In the genomic region with DNA sequence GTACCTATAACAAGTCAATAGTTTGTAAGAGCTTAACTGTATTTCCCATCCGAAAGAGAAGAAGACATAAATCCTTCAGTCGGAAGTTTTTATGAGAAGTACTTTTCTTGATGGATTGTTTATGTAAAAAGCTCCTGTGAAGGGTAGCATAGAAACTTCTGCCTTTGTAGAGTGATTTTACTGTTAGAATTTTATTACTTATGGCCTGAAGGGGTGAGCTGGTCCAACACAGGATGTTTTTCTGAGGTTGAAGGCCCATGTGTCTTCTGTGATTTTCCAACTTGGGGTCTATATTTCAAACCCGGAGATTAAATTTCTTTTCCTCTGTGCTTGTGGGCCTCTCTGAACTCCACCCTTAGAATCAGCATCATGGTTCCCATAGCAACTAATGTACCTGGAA, we compare ENCODE assay signal across 24 mouse cellular contexts. TPM values are rescaled to one million over a fixed set of nuclear protein-coding genes. Genes with fewer than 3 reads are reported as not detected.
DNase-seq lines count a peak whose midpoint lies in the region; ATAC-seq and TF ChIP-seq lines count a peak whose summit lies in the region.
"Had no signal": no experiment of that assay in that cellular context is flagged by ENCODE, and none has a peak within 500 bp of the region (broad histone marks: within the 10 kb centered on the region; RNA-seq: fewer than 3 reads in every experiment).

No protein-coding gene starts in this region.

- H3K9ac ChIP-seq in kidney, embryonic 14.5 days (ENCODE audit: low read depth, low read length) = no peak overlapping the region
- H3K9ac ChIP-seq in kidney, embryonic 15.5 days = no peak overlapping the region
- no peak overlapping the region for H3K9ac ChIP-seq in kidney, postnatal 0 days (ENCODE audit: low read depth, low read length)

- H3K36me3 ChIP-seq in kidney, embryonic 14.5 days (ENCODE audit: control insufficient read depth, insufficient read depth, low read length) = no peaks in the 10 kb centered on the region
- no peaks in the 10 kb centered on the region for H3K36me3 ChIP-seq in kidney, embryonic 15.5 days
- H3K36me3 ChIP-seq in kidney, adult 2 months (ENCODE audit: control insufficient read depth, insufficient read depth, low read length) = no peaks in the 10 kb centered on the region
- H3K36me3 ChIP-seq in kidney, postnatal 0 days (ENCODE audit: insufficient read depth, low read length) = no peaks in the 10 kb centered on the region
- H3K36me3 ChIP-seq: G1E had no signal

- WGBS in kidney, embryonic 14.5 days = 26% methylated on average over 3 of the region's 3 CpGs
- WGBS in kidney, embryonic 15.5 days = 28% methylated on average over 3 of the region's 3 CpGs
- 37% methylated on average over 3 of the region's 3 CpGs for WGBS in kidney, adult 2 months
- 26% methylated on average over 3 of the region's 3 CpGs for WGBS in kidney, postnatal 0 days

- no peaks in the 10 kb centered on the region for H3K4me1 ChIP-seq in kidney, embryonic 14.5 days (ENCODE audit: control insufficient read depth, insufficient read depth, low read length)
- no peaks in the 10 kb centered on the region for H3K4me1 ChIP-seq in kidney, embryonic 15.5 days
- H3K4me1 ChIP-seq in kidney, adult 2 months (ENCODE audit: control insufficient read depth, insufficient read depth, low read length) = no peaks in the 10 kb centered on the region
- no peaks in the 10 kb centered on the region for H3K4me1 ChIP-seq in kidney, postnatal 0 days (replicated peaks; ENCODE audit: insufficient read depth, low read length)

- H3K27ac ChIP-seq in kidney, embryonic 14.5 days (ENCODE audit: low read depth, low read length) = no peak overlapping the region
- H3K27ac ChIP-seq in kidney, embryonic 15.5 days = no peak overlapping the region
- no peak overlapping the region for H3K27ac ChIP-seq in kidney, adult 2 months (ENCODE audit: insufficient read depth, low read depth, low read length)
- no peak overlapping the region for H3K27ac ChIP-seq in kidney, postnatal 0 days

- TF ChIP-seq CTCF in kidney, adult 2 months (conservative IDR thresholded peaks at IDR 0.05; ENCODE audit: insufficient read depth, insufficient read length, low read depth, low read length) = no peak
- TF ChIP-seq CTCF in kidney, postnatal 0 days (IDR thresholded peaks at IDR 0.05; ENCODE audit: low read depth) = no peak

- no peak overlapping the region for H3K4me2 ChIP-seq in kidney, embryonic 14.5 days (replicated peaks; ENCODE audit: low read depth, low read length)
- no peak overlapping the region for H3K4me2 ChIP-seq in kidney, embryonic 15.5 days
- H3K4me2 ChIP-seq in kidney, postnatal 0 days (ENCODE audit: low read length) = no peak overlapping the region

- TF ChIP-seq POLR2A in kidney, adult 2 months (IDR thresholded peaks at IDR 0.05; ENCODE audit: low read depth, low read length) = no peak

- H3K9me3 ChIP-seq in kidney, embryonic 14.5 days (ENCODE audit: control insufficient read depth, low read length) = no peaks in the 10 kb centered on the region
- no peaks in the 10 kb centered on the region for H3K9me3 ChIP-seq in kidney, embryonic 15.5 days (replicated peaks)
- H3K9me3 ChIP-seq in kidney, postnatal 0 days (replicated peaks; ENCODE audit: low read length) = no peaks in the 10 kb centered on the region

- DNase-seq in kidney, adult 18-20 months = no peak
- DNase-seq in kidney, adult 2 months = no peak
- DNase-seq in kidney, postnatal 0 days (ENCODE audit: low spot score) = peak; percentile 54
- DNase-seq in kidney, adult 9 months = no peak
- DNase-seq in mesoderm, embryonic 11.5 days (ENCODE audit: low read depth, low spot score) = peak; percentile 6
- no peak for DNase-seq in testis, postnatal 10 days (ENCODE audit: low spot score)
- DNase-seq: adrenal gland, adult 2 months; adrenal gland, adult 8-10 months; adrenal gland, postnatal 10 days; adrenal gland, postnatal 14 days; adrenal gland, postnatal 25 days; adrenal gland, postnatal 36 days; B cell, adult 2 months; cerebellum, adult 11 months; cerebellum, adult 11-12 months had no signal

- H3K27me3 ChIP-seq in kidney, embryonic 14.5 days (ENCODE audit: control insufficient read depth, insufficient read depth, low read length) = no peaks in the 10 kb centered on the region
- H3K27me3 ChIP-seq in kidney, embryonic 15.5 days = no peaks in the 10 kb centered on the region
- no peaks in the 10 kb centered on the region; the same call in 1 of the 2 replicates for H3K27me3 ChIP-seq in kidney, adult 2 months (replicated peaks; ENCODE audit: control insufficient read depth, insufficient read depth, low read length)
- H3K27me3 ChIP-seq in kidney, postnatal 0 days (ENCODE audit: insufficient read depth, low read length) = no peaks in the 10 kb centered on the region
- H3K27me3 ChIP-seq: CH12.LX had no signal

- ATAC-seq in kidney, embryonic 14.5 days (ENCODE audit: low FRiP score, low TSS enrichment) = peak; percentile 75; the same call in 1 of the 2 replicates
- ATAC-seq in kidney, embryonic 15.5 days (replicated peaks; ENCODE audit: low FRiP score) = peak; percentile 69
- no peak for ATAC-seq in kidney, postnatal 0 days (replicated peaks; ENCODE audit: low FRiP score, low read depth)
- ATAC-seq: activated CD4-positive, CD25-positive, alpha-beta regulatory T cell, adult 4 months; CD4-positive, CD25-positive, alpha-beta regulatory T cell, adult 4 months; Patski had no signal

- no peak overlapping the region for H3K4me3 ChIP-seq in kidney, embryonic 14.5 days (ENCODE audit: low read length)
- H3K4me3 ChIP-seq in kidney, embryonic 15.5 days (replicated peaks) = no peak overlapping the region
- no peak overlapping the region for H3K4me3 ChIP-seq in kidney, adult 2 months (ENCODE audit: insufficient read depth, low read depth, low read length)
- H3K4me3 ChIP-seq in kidney, postnatal 0 days (replicated peaks; ENCODE audit: low read depth, low read length) = no peak overlapping the region

RNA-seq across cellular contexts. Expression of gene Gm11042, which starts 26.5 kb away (rescaled TPM):
- polyA plus RNA-seq in kidney, embryonic 14.5 days (2014; fragmentation: Nextera tagmentation; extraction: Ambion mirVana) = not detected in 2 replicates
- not detected in 2 replicates for polyA plus RNA-seq in kidney, embryonic 15.5 days (2015; fragmentation: Nextera tagmentation; extraction: Ambion mirVana)
- not detected in 2 replicates for polyA plus RNA-seq in kidney, adult 2 months (2012; rRNA removed)
- not detected in 2 replicates for polyA plus RNA-seq in kidney, postnatal 0 days (2015; fragmentation: Nextera tagmentation; extraction: Ambion mirVana)
- polyA plus RNA-seq: activated CD4-positive, CD25-positive, alpha-beta regulatory T cell, adult 4 months; adrenal gland, adult 2 months; brain, embryonic 14.5 days; C2C12; CD4-positive, CD25-positive, alpha-beta regulatory T cell, adult 4 months; G1E; Patski had no signal

Comparison
In these comparisons a context has a peak if more than half of its experiments do, and no peak if none do; other contexts are left out.
1. DNase-seq: peak in kidney, postnatal 0 days (single experiment) and mesoderm, embryonic 11.5 days (single experiment); none in kidney, adult 18-20 months (single experiment), kidney, adult 2 months (single experiment), kidney, adult 9 months (single experiment) and testis, postnatal 10 days (single experiment).